Mouse (Mus musculus) intestine, embryonic 14.5 days (tissue): ENCODE measurements around the gene Btnl2. TPM values are rescaled to one million over a fixed set of nuclear protein-coding genes. Genes with fewer than 3 reads are reported as not detected.
A peak's percentile ranks its signal among the peaks of the same experiment; 100 is the strongest.

Experiments
- ATAC-seq: fragments of 200-750 bp; cut with Nextera tagmentation; replicated peaks from 2 replicates; pipeline ENCODE4 v1.8.0; 2017; ENCODE audit warnings: low read depth, moderate number of reproducible peaks, moderate TSS enrichment, moderate library complexity; ENCODE audit not compliant: low FRiP score, low TSS enrichment
- DNase-seq: peaks from one replicate; pipeline ENCODE4 v3.0.0-alpha.2; 2018; ENCODE audit warnings: low spot score
- H3K27ac ChIP-seq: fragments of 300-500 bp; sonication (generic); 2 replicates; pipeline ENCODE4 v1.5.1; 2014; ENCODE audit warnings: low read depth, mild to moderate bottlenecking, control low read depth
- H3K27me3 ChIP-seq: fragments of 300-500 bp; sonication (generic); replicated peaks from 2 replicates; pipeline ENCODE4 v1.6.1; 2014; ENCODE audit warnings: low read length, control low read depth; ENCODE audit not compliant: control insufficient read depth, insufficient read depth
- H3K36me3 ChIP-seq: fragments of 300-500 bp; sonication (generic); 2 replicates; pipeline ENCODE4 v1.6.1; 2014; ENCODE audit warnings: low read length, control low read depth; ENCODE audit not compliant: control insufficient read depth, insufficient read depth
- H3K4me1 ChIP-seq: fragments of 300-500 bp; sonication (generic); replicated peaks from 2 replicates; pipeline ENCODE4 v1.6.1; 2014; ENCODE audit warnings: low read length, control low read depth, mixed read lengths; ENCODE audit not compliant: control insufficient read depth, insufficient read depth
- H3K4me2 ChIP-seq: fragments of 300-500 bp; sonication (generic); 2 replicates; pipeline ENCODE4 v1.6.1; 2014; ENCODE audit warnings: low read length
- H3K4me3 ChIP-seq: fragments of 300-500 bp; sonication (generic); 2 replicates; pipeline ENCODE4 v1.5.1; 2014; ENCODE audit warnings: low read depth, low read length, control low read depth, mixed read lengths
- H3K9ac ChIP-seq: fragments of 300-500 bp; sonication (generic); 2 replicates; pipeline ENCODE4 v1.6.1; 2014; ENCODE audit warnings: mild to moderate bottlenecking, low read length
- H3K9me3 ChIP-seq: fragments of 300-500 bp; sonication (generic); 2 replicates; pipeline ENCODE4 v1.6.1; 2016; ENCODE audit warnings: low read length, control low read depth; ENCODE audit not compliant: control insufficient read depth
- WGBS: fragments of 180-500 bp; shearing (Covaris S2); extraction: QIAGEN DNeasy Blood & Tissue Kit; methylation state at CpG from one replicate; pipeline ENCODE4 v1.1.7; 2014; 5-methylcytosine and 5-hydroxymethylcytosine counted together
- polyA plus RNA-seq: library from polyadenylated mRNA; unstranded; fragments of >200 nt; fragmentation: Nextera tagmentation; extraction: Ambion mirVana; gene quantifications from 2 replicates; pipeline ENCODE4 v1.2.1, GENCODE M21; 2014

Btnl2 gene
- polyA plus RNA-seq, 1 experiment from 2014 or later = 0.81 TPM

GRCm38 (mm10) chr17:34331200-34331599, 23.4 kb upstream of the Btnl2 start:
- H3K4me2 ChIP-seq = no peak overlapping the region
- no peak for DNase-seq
- H3K9ac ChIP-seq = no peak overlapping the region
- no peaks in the 10 kb centered on the region for H3K36me3 ChIP-seq
- H3K27me3 ChIP-seq = no peaks in the 10 kb centered on the region
- WGBS = 93% methylated on average over 1 of the region's 1 CpGs
- H3K27ac ChIP-seq = no peak overlapping the region
- no peaks in the 10 kb centered on the region for H3K4me1 ChIP-seq
- H3K4me3 ChIP-seq = no peak overlapping the region
- no peak for ATAC-seq
- no peaks in the 10 kb centered on the region for H3K9me3 ChIP-seq

GRCm38 (mm10) chr17:34340619-34341402, 13.8 kb upstream of the Btnl2 start:
- ATAC-seq (no peak), DNase-seq (no peak)
- Histone ChIP-seq H3K27me3 (0 out of 2 replicates have a peak, but pooled peaks cover 3% of the 10 kb centered on the region), H3K4me2 (no peak overlapping the region), H3K4me3 (no peak overlapping the region), H3K9ac (no peak overlapping the region), H3K36me3 (no peaks in the 10 kb centered on the region), H3K9me3 (no peaks in the 10 kb centered on the region), H3K4me1 (no peaks in the 10 kb centered on the region), H3K27ac (no peak overlapping the region)
- WGBS = 64% methylated on average over 3 of the region's 3 CpGs

- H3K27me3 ChIP-seq = 0 out of 2 replicates have a peak, but pooled peaks cover 3% of the 10 kb centered on the region
- ATAC-seq (no peak), DNase-seq (no peak)
- no peaks in the 10 kb centered on the region for H3K4me1 ChIP-seq
- no peak overlapping the region for H3K27ac ChIP-seq
- 83% methylated on average over 4 of the region's 4 CpGs for WGBS
- H3K36me3 ChIP-seq = no peaks in the 10 kb centered on the region
- H3K4me2 ChIP-seq = no peak overlapping the region
- no peaks in the 10 kb centered on the region for H3K9me3 ChIP-seq
- H3K9ac ChIP-seq = no peak overlapping the region
- no peak overlapping the region for H3K4me3 ChIP-seq
Measured at GRCm38 (mm10) chr17:34344882-34345281, 9.7 kb upstream of the Btnl2 start.

- ATAC-seq = no peak
- Histone ChIP-seq H3K4me3 (no peak overlapping the region), H3K4me1 (no peaks in the 10 kb centered on the region), H3K9ac (no peak overlapping the region), H3K9me3 (no peaks in the 10 kb centered on the region), H3K27ac (no peak overlapping the region), H3K4me2 (no peak overlapping the region), H3K36me3 (no peaks in the 10 kb centered on the region), H3K27me3 (0 out of 2 replicates have a peak, but pooled peaks cover 3% of the 10 kb centered on the region)
- WGBS = 83% methylated on average over 7 of the region's 7 CpGs
- DNase-seq = no peak
Measured at GRCm38 (mm10) chr17:34345486-34345885, 9.1 kb upstream of the Btnl2 start.

GRCm38 (mm10) chr17:34346041-34346440, 8.6 kb upstream of the Btnl2 start:
- H3K36me3 ChIP-seq = no peaks in the 10 kb centered on the region
- 64% methylated on average over 3 of the region's 3 CpGs for WGBS
- ATAC-seq (no peak), DNase-seq (no peak)
- no peak overlapping the region for H3K4me3 ChIP-seq
- H3K4me2 ChIP-seq = no peak overlapping the region
- H3K27me3 ChIP-seq = 0 out of 2 replicates have a peak, but pooled peaks cover 3% of the 10 kb centered on the region
- H3K9ac ChIP-seq = no peak overlapping the region
- H3K4me1 ChIP-seq = no peaks in the 10 kb centered on the region
- H3K9me3 ChIP-seq = no peaks in the 10 kb centered on the region
- H3K27ac ChIP-seq = no peak overlapping the region

GRCm38 (mm10) chr17:34347606-34348308, 6.9 kb upstream of the Btnl2 start:
- Histone ChIP-seq H3K27ac (no peak overlapping the region), H3K4me2 (no peak overlapping the region), H3K36me3 (no peaks in the 10 kb centered on the region), H3K9ac (no peak overlapping the region), H3K4me1 (no peaks in the 10 kb centered on the region), H3K4me3 (no peak overlapping the region), H3K9me3 (no peaks in the 10 kb centered on the region), H3K27me3 (no peaks in the 10 kb centered on the region)
- ATAC-seq (no peak), DNase-seq (no peak)
- 63% methylated on average over 6 of the region's 6 CpGs for WGBS

GRCm38 (mm10) chr17:34349429-34349828, 5.2 kb upstream of the Btnl2 start:
- no peak overlapping the region for H3K4me2 ChIP-seq
- H3K9me3 ChIP-seq = no peaks in the 10 kb centered on the region
- no peaks in the 10 kb centered on the region for H3K36me3 ChIP-seq
- no peaks in the 10 kb centered on the region for H3K4me1 ChIP-seq
- WGBS = 3% methylated on average over 4 of the region's 4 CpGs
- H3K27me3 ChIP-seq = no peaks in the 10 kb centered on the region
- no peak for ATAC-seq
- peak; percentile 93 for DNase-seq
- no peak overlapping the region for H3K9ac ChIP-seq
- no peak overlapping the region for H3K4me3 ChIP-seq
- H3K27ac ChIP-seq = no peak overlapping the region

GRCm38 (mm10) chr17:34354940-34355339, 318 bp downstream of the Btnl2 start:
- Histone ChIP-seq H3K9ac (no peak overlapping the region), H3K27me3 (no peaks in the 10 kb centered on the region), H3K9me3 (no peaks in the 10 kb centered on the region), H3K4me1 (no peaks in the 10 kb centered on the region), H3K4me3 (no peak overlapping the region), H3K4me2 (no peak overlapping the region), H3K27ac (no peak overlapping the region), H3K36me3 (no peaks in the 10 kb centered on the region)
- DNase-seq (no peak), ATAC-seq (no peak)
- WGBS = 88% methylated on average over 1 of the region's 1 CpGs
